Mouse (Mus musculus) ovary, postnatal 14 days (tissue): ENCODE data around the gene Ssbp2.
A peak's percentile ranks its signal among the peaks of the same experiment; 100 is the strongest.

ENCODE experiments used
- DNase-seq: peaks from one replicate; pipeline ENCODE4 v3.0.0; 2022; ENCODE audit warnings: low spot score

Gene Ssbp2

DNA sequence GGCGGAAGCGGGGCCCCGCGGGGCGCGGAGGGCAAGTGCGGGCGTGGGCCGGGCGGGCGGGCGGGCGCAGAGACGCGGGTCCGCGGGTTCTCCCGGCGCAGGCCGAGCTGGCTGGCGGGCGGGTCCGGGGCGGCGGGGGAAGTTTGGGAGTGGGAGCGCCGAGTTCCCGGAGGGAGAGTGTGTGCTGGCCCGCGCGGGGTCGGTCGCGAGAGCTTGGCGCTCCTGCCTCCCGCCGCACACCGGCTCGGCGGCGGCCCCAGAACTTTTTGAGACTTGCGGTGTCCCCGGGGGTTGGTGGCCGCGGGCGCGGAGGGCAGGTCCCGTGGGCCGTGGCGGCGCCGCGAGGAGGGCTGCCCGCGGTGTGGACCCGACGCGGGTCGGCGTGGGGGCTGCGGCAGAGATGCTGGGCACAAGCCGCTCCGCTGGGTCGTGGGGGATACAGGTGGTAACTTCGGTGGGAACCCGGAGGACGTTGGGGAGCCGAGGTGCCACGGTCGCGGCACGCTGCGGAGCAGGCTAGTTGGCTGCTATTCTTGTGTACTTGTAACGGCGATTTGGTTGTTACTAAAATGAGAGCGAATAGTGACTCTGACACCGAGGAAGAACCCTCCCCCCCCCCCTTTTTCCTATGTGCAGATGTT is 1.7 kb downstream of the Ssbp2 start:
- peak; percentile 21 for DNase-seq

DNA sequence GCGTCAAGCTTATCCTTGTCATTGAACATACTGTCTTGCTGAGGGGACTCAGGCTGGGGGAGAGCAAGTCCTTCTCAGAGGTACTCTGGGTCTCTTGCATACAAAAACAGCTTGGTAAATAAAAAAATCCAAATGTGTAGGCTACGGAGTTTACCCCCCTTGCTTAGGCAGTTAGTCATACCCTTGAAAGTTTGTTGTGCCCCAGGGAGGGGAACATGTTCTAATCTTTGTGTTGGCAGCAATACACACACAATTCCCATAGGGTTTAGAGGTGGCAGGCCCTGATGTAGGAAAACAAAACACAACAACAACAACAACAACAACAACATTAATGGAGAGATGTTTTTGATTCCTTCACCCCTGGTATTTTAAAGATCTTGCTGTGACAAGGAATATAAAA is 2.3 kb downstream of the Ssbp2 start:
- no peak for DNase-seq

DNA sequence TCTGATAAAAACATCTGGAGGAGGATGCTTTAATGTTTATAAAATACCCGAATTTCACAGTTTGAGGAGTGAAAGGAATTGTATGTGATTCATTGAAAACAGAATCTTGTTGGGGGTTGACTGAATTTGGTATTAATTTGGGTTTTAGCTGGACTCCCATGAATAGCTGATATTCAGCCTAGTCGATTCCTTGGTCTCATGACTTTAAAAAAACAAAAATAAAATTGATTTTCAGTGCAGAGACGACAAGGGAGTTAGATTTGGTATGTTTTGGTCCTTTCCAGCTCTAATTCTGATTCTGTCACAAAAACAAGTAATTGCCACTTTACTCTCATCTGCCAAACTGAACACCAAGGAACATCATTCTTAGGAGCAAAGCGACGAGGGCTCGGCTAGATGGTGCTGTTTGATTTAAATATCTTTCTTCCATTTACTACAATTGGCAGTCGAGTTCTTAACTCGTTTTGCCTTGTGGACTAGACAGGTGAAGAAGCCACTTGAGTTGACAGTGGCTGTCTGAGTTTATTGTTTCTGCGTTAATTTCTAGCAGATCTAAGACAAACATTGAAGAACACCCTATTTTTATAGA is 2.9 kb downstream of the Ssbp2 start:
- DNase-seq: no peak

DNA sequence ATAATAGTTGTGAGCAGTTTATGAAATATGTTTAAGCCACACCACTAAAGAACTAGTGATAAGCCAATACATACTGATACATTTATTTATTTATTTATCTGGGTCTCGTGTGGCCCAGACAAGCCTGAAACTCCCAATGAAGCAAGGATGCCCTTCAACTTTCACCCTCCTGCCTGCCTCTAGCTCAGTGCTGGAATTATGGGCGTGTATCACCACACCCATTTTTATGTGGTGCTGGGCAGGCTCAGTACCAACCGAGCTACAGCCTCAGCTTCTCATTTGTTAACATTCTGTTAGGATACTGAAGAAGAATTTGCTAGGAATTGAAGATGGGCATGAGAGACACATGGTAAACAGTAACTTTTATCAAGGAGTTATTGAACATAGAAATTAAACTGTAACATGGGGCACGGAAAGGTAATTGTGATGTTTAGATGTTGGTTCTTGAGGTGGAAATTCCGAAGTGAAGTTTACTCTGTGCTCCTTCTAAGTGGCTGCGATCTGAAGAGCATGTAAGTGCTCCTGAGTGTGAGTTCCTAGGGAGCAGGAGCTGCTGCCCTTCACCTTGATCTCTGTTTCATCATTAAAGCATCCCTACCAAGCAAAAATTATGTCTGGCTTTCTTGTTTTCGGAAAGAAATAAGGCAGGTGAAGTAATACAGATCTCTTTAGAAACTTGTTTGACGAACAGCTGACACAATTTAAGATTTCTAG is 5.1 kb downstream of the Ssbp2 start:
- DNase-seq: no peak

DNA sequence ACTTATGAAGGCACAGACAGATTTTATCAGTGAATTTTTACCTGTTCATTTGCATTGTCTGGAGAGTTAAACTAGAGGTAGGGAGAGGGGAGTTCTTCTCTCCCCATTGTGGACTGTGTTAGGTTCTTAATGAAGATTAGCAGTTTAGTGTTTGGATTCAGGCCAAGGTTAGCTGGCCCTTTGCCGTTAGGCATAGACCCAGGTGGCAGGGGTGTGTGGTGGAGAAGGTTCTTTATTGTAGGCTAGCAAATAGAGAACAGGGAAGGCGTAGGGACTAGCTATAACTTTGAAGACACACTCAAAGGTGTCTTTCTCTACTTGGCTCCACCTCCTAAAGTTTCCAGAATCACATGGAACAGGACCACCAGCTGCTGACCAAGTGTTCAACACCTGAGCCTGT is 11.5 kb downstream of the Ssbp2 start:
- DNase-seq: no peak

DNA sequence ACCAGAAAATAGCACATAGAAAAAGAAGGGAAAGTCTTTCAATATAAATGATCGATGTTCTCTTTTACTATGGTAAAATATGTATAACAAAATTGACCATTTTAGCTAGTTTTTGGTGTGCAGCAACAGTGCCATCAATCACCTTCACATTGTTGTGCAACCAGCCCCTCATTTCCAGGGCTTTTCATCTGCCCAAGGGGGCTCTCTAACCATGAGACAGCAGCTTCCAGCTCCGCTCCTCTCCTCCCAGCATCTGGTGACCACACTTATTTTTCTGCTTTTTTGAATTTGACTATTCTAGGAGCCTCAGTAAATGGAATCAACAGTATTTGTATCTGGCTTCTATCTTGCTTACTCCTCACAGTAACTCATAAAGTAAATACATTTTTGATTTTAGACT is 11.9 kb downstream of the Ssbp2 start:
- DNase-seq: no peak

DNA sequence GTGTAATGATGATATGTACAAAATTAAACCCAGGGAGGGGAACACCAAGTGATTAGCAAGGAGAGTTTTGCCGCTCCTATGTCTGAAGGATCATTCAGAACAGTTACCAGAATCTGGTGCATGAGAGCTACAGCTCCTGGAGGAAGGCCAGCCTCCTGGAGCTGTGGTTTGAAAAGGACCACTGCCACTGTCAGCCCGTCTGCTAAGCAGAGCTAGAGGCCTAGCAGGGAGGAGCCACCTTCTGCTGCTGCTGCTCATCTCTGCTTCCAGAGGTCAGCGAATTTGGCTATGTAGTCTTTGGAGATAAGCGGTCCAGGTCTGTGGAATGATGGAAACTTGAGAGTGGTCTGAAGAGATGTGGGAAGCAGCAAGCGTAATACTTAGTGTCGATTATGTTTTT is 13.4 kb downstream of the Ssbp2 start:
- DNase-seq: no peak

DNA sequence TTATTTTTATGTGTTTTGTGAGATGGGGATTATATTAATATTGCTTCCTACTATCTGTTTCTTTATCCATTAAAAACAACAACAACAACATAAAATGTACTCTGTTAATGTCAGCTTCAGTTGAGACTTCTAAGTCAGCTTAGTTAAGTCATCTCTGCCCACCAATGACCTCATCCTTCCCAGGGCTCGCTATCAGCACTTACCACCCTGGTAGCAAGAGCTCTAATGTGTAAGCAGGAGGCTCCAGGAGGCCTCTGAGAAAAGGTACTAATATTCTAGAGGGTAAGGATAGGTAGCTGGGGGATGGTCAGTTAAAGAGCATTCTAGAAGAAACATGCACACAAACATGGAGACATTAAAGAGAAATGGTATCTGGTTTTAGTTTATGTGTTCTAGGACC is 13.9 kb downstream of the Ssbp2 start:
- DNase-seq: no peak

DNA sequence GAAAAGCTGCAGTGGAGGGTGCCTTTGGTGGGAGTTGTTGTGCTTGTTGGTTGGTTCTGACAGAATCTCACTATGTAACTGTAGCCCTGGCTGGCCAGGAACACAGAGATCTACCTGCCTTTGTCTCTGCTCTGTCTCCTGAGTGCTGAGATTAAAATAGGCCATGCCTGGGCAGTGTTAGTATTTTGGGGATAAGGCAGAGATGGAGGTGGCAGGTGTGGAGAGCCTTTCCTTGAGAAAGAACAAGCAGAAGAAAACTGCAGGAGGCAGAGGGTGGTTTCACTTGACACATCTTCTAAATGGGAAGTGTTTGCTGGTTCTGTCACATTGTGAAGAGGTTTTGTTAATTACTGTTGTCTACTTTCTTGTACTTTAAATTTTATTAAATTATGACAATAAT is 15.8 kb downstream of the Ssbp2 start:
- DNase-seq: no peak

DNA sequence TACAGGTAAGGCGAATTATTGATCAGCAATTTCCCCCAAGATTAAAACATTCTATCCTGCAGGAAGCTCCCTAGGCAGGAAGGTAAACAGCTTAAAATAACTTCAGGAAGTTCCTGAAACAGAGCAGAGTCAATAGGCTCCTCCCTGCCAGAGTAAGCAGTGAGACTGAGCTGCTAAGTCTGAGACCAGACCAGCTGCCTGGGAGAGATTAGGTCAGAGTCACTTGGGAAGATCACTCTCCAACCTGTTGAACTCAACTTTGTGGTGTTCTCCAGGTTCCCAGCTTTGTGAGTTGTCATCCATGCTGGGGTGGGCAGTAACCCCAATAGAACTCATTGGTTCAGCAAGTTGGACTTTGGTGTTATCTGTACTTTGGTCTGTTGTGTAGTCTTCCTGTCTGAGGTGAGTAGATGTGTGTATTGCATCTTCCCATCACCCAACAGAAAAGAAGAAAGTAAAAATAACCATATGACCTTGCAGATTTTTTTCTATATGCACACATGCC is 16.6 kb downstream of the Ssbp2 start:
- DNase-seq: no peak

DNA sequence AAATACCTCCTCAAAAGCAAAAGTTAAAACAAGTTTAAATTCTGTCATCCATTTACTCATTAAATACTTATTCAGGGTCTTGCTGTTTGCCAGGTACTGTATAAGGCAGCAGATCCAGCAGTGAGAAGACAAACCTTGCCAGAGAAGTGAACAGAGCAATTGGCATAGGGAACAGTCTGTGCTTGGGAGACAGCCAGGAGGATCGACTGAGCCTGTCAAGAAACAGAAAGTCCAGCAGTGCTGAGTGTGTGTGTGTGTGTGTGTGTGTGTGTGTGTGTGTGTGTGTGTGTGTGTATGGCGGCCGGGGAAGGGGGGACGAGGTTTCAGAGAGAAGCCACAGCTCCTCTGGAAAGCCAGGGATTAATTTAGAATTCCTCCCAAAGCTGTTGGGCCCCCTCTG is 17.9 kb downstream of the Ssbp2 start:
- peak; percentile 34 for DNase-seq

DNA sequence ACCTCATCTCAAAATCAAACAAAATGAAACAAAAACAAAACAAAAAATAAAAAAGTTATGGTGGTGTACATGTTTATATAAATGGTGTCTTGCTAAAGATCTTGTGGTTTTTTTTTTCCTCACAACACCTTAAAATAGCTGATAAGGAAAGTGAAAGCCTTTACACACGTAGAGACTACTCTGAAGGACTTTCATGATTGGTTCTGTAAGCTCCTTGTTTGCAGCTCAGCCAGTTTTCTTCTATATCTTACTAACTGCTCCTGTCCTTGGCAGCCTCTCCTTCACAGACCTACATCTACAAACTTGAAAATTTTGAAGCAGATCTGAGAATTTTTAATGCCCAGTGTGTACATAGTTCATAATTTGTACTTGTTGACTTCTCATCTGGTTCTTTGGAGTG is 24.2 kb downstream of the Ssbp2 start:
- DNase-seq: no peak

DNA sequence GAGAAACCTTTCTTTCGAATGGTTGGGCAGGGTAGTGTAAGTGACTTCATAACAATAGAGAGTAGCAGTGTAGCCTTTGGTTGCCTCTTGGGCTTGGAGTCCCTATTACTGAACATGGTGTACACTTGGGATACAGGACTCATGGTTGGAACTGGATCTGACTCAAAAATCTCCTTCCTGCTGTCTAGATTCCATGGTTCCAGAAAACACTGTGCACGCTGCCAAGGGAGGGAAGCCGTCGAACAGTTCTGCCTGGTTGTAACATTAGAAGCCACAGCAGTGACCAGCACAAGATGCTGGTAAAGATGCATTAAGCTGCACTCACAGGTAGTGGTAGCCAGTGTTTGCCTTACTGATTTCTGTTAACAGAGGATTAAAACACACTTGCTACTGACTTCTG is 32.0 kb downstream of the Ssbp2 start:
- DNase-seq: no peak

DNA sequence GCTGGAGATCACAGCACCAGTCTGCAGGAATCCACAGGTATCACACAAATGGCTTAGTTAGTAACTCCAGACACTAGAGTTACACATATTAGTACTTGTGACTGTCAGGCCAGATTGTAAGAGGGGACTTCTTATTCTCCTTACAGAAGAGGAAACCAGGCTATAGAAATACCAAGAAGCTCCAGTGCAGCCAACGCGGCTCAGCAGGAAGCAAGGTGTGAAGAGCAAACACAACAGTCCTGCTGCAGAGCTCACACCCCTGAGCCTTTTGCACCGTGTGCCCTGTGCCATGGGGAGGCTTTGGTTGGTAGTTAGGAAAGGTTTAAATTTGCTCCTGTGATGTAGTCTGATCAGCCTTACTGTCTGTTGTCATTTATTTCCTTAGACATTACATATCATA is 37.0 kb downstream of the Ssbp2 start:
- DNase-seq: no peak

DNA sequence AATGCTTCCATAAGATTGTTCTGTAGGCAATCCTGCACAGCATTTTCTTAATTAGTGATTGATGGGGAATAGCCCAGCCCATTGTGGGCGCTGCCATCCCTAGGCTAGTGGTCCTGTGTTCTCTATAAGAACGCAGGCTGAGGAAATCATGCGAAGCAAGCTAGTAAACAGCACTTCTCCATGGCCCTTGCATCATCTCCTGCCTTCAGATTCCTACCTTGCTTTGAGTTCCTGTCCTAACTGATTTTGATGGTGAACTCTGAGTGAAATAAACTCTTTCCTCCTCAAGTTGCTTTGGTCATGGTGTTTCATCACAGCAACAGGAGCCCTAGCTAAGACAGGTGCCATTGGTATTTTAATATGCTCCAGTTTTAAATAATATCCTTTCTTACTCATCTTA is 41.7 kb downstream of the Ssbp2 start:
- no peak for DNase-seq

DNA sequence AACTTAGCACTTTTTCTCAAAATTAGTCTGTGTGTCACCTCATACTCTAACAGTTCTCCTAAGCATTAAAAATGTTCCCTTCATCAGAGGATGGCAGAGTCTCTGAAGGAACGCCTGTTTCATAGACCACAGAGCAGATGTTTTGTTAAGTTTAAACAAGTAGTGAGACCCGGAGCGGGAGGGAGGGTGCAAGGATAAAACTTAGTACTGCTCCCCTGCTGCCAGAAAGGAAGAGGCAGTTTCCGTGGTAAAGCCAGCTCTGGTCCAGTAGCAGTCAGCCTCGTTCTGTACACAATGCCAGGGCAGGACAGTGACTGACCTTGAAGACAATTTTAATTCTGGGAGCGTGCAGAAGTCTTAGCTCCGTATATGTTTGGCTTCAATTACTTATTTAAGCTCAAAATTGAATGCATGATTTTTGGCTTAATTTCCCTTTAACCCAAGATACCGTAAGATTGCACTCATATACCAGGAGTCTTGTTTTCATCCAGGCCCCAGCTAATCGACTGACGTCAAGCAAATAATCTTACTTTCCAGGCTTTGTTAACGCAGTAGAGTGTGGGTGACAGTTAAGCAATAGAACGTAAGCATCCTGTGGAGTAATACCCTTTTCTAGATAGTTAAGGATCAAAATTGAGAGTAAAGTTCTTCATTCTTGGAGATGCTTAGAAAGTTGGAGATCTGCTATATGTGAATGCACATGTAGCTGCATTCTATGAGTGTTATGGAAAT is 42.7 kb downstream of the Ssbp2 start:
- no peak for DNase-seq

DNA sequence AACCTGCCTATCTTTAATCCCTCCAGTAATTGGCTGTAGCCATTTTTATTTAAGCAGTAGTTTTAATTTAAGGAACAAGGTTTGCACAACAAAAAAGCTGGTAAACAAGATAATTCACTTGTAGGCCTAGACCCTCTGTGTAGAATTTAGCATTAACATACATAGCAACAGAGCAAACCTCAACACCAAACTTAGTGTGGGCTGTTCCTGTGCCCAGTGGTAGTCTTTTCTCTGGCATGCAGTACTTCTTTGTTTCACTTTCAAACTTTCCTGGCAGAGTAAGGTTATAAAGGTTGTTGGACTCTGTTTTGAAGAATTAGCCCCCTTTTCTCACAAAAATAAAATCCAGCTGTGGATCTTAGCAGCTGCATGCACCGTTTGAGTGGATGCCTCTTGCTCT is 48.9 kb downstream of the Ssbp2 start:
- DNase-seq: no peak

DNA sequence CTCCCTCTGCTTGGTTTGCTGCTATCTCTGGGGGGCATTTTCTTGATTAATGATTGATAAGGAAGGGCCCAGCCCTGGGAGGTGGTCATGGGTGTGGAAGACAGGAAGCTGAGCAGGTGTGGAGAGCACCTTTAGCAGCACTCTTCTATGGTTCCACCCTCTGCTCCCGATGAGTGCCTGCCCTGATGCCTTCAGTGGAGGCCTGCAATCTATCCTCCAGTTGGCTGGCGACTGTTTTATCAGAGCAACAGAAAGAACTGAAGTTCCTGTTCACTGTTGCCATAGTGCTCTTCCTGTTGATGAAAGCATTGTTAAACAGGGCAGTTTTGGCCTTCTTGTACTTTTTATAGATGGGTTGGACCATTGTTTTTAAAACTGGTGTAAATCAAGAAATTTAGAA is 49.4 kb downstream of the Ssbp2 start:
- no peak for DNase-seq

DNA sequence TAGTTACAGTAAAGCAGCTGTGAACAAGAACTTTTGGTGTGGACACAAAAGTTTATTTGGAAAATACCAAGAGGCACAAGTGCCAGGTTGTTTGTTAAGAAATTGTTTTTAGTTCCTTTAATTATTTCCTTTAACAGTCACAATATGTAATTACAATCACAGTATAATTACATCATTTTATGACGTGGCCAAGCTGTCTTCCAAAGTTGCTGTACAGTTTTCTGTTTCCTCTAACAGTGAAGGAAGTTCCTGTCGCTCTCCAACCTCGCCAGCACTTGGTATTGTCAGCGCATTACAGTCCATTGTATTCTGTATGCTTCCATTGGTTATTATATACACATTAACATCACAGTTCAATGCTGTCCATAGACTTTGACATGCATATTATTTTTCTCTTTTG is 54.9 kb downstream of the Ssbp2 start:
- no peak for DNase-seq

DNA sequence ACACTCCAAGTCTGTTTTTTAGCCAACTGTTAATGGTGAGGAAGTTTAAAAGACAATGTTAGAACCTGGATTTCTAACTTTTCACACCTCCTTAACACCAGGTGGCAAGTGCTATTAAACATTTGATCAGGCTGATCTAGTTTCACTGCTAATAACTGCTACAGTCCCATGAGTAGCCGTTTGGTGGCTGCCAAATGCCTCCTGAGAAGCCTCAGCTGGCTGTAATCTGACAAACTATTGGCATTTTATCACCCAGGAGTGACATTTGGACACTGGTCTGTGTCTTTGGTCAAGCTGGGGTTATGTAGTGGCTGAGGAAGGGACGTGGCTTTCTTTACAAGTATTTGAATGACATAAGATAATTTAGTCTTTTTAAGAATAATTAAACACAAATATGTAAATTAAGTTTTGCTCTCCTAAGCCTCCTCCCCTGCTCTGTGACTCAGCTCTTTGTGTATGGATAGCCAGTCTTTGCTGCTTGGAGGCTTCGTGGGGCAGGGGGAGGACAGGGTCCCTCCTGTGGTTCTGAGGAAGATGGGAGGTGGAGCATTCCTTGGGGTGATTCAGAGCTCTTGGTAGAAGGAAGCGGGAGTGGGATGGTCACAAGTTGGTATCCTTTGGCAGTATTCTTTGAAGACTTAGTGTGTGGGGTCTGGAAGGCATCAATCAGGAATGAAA is 60.1 kb downstream of the Ssbp2 start:
- DNase-seq: no peak

DNA sequence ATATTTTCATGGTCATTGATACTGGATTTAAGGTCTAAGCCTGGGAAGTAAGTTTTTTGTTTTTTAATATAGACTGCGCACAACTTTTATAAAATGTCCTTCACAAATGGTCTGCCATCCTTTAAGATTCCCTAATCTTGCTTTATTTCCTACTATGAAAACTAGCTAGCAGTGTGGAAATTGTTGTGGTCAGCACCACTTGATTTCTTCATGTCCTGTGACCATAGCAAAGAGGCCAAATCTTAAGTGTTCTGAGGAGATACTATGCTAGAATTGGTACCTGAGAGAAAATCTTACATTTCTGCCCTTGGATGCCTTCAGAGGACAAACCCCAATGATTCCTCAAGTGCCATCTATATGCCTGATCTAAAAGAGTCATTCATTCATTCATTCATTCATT is 60.9 kb downstream of the Ssbp2 start:
- no peak for DNase-seq

DNA sequence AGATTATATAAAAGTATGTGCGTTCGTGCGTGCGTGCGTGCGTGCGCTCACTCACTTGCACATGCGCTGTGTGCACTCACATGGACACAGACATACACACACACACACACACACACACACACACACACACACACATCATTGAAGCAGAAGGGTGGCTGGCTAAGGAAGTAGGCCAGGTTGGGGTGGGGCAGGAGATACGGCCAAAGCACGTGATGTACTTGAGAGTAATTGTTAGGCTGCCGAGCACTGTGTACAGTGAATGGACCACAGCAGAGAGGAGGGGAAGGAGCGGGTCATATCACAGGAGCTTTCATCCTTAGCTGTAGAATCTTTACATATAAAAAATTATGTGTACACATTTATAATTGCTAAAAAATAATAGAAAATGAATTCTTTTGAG is 66.0 kb downstream of the Ssbp2 start:
- no peak for DNase-seq
